Mouse (Mus musculus): ENCODE results near the gene Amer3. TPM values are rescaled to one million over a fixed set of nuclear protein-coding genes. Genes with fewer than 3 reads are reported as not detected.

Amer3 gene
- 4.3 and 4.8 TPM in 2 replicates for polyA plus RNA-seq (2021; fragmentation: Nextera tagmentation)
- long read RNA-seq, experiment 1, partial matches to known transcripts = 0 of 4 reads
- long read RNA-seq, experiment 1, other reads (novel, unspliced or antisense) = 4 of 4 reads
- long read RNA-seq, experiment 2, full-length matches to known transcripts = 15 of 27 reads
- long read RNA-seq, experiment 2, partial matches to known transcripts = 0 of 27 reads
- long read RNA-seq, experiment 2, other reads (novel, unspliced or antisense) = 12 of 27 reads

GRCm38 (mm10) chr1:34578851-34579781 is at the start of gene Amer3:
Gene Amer3 (plus strand): TSS chr1:34579657.

GRCm38 (mm10) chr1:34535043-34535698 is 44.3 kb upstream of the Amer3 start, which contains the start of gene Cfc1:
Gene Cfc1 (plus strand): TSS chr1:34535648.

GRCm38 (mm10) chr1:34560843-34561242 is 18.6 kb upstream of the Amer3 start, which contains the start of gene Prss40:
Gene Prss40 (minus strand): TSS chr1:34560943.

Other genes starting within 250 kb of the Amer3 start
- gene Ccdc115, start 140.0 kb upstream of the Amer3 start, polyA plus RNA-seq (2021; fragmentation: Nextera tagmentation) = 26.4 and 28.0 TPM in 2 replicates
- gene Imp4, start 139.8 kb upstream of the Amer3 start, polyA plus RNA-seq (2021; fragmentation: Nextera tagmentation) = 30.0 and 30.7 TPM in 2 replicates
- 11.8 and 16.9 TPM in 2 replicates for gene Ptpn18, start 119.9 kb upstream of the Amer3 start, polyA plus RNA-seq (2021; fragmentation: Nextera tagmentation)
- not detected in 2 replicates for gene Prss39, start 81.2 kb upstream of the Amer3 start, polyA plus RNA-seq (2021; fragmentation: Nextera tagmentation)
- gene Cfc1, start 44.0 kb upstream of the Amer3 start, polyA plus RNA-seq (2021; fragmentation: Nextera tagmentation) = not detected in 2 replicates
- not detected in 2 replicates for gene Prss40, start 18.7 kb upstream of the Amer3 start, polyA plus RNA-seq (2021; fragmentation: Nextera tagmentation)

Measured in layer of hippocampus, adult 6 months (tissue).